ENCODE assay signal across 27 mouse cellular contexts in genomic region chr14:8035951-8036350, GRCm38 (mm10). TPM values are rescaled to one million over a fixed set of nuclear protein-coding genes. Genes with fewer than 3 reads are reported as not detected.
A peak's percentile ranks its signal among the peaks of the same experiment; 100 is the strongest.
DNase-seq lines count a peak whose midpoint lies in the region; TF ChIP-seq lines count a peak whose summit lies in the region.
"Had no signal": no experiment of that assay in that cellular context is flagged by ENCODE, and none has a peak within 500 bp of the region (broad histone marks: within the 10 kb centered on the region; RNA-seq: fewer than 3 reads in every experiment).

No protein-coding gene starts in this region.

- no peaks in the 10 kb centered on the region for H3K27me3 ChIP-seq in hindbrain, embryonic 10.5 days (ENCODE audit: insufficient read depth, poor library complexity, severe bottlenecking)
- H3K27me3 ChIP-seq: CH12.LX; forebrain, embryonic 13.5 days; heart, embryonic 12.5 days; heart, embryonic 15.5 days; Patski had no signal

- H3K4me1 ChIP-seq in hindbrain, embryonic 10.5 days (replicated peaks) = no peaks in the 10 kb centered on the region; the same call in 1 of the 2 replicates
- H3K4me1 ChIP-seq: heart, embryonic 12.5 days; heart, embryonic 15.5 days had no signal

- H3K27ac ChIP-seq in layer of hippocampus, adult 2 months = peak overlapping the region; percentile 21; the same call in 1 of the 2 replicates
- no peak overlapping the region for H3K27ac ChIP-seq in hindbrain, embryonic 10.5 days
- H3K27ac ChIP-seq: forebrain, embryonic 10.5 days; forebrain, embryonic 13.5 days; heart, embryonic 15.5 days; hindbrain, embryonic 14.5 days; hindbrain, postnatal 0 days had no signal

- no peak overlapping the region for H3K4me3 ChIP-seq in layer of hippocampus, adult 2 months
- H3K4me3 ChIP-seq in hindbrain, embryonic 10.5 days = no peak overlapping the region
- H3K4me3 ChIP-seq: forebrain, embryonic 10.5 days; forebrain, embryonic 13.5 days; heart, embryonic 12.5 days; heart, embryonic 15.5 days had no signal

- no peaks in the 10 kb centered on the region for H3K36me3 ChIP-seq in hindbrain, embryonic 10.5 days
- H3K36me3 ChIP-seq: forebrain, embryonic 10.5 days; G1E; heart, embryonic 12.5 days; heart, embryonic 15.5 days had no signal

- DNase-seq in heart, adult 11 months = peak; percentile 83
- DNase-seq in heart, adult 9 months (ENCODE audit: low spot score in 2 of 2) = no peak
- no peak for DNase-seq in layer of hippocampus, adult 2 months (ENCODE audit: low spot score in 2 of 2)
- DNase-seq in layer of hippocampus, postnatal 25 days (ENCODE audit: extremely low spot score in 1 of 2, low spot score in 1 of 2) = no peak
- DNase-seq in testis, postnatal 10 days (ENCODE audit: low spot score) = peak; percentile 24
- DNase-seq in testis, postnatal 14 days (ENCODE audit: low spot score) = no peak
- DNase-seq in hindbrain, embryonic 10.5 days (ENCODE audit: low spot score) = no peak
- DNase-seq: adrenal gland, postnatal 10 days; adrenal gland, postnatal 36 days; B cell, adult 2 months; cerebellum, adult 11 months; cerebellum, adult 8-10 months; cerebellum, postnatal 14 days; gastrocnemius, postnatal 10 days; gastrocnemius, postnatal 36 days; heart, postnatal 10 days; heart, postnatal 36 days had no signal

- no peak for TF ChIP-seq CTCF in layer of hippocampus, adult 2 months (conservative IDR thresholded peaks at IDR 0.05)

- no peaks in the 10 kb centered on the region for H3K9me3 ChIP-seq in hindbrain, embryonic 10.5 days
- H3K9me3 ChIP-seq: forebrain, embryonic 10.5 days; forebrain, embryonic 13.5 days; G1E; heart, embryonic 12.5 days; heart, embryonic 15.5 days had no signal

- 88% methylated on average over 6 of the region's 6 CpGs for WGBS in hindbrain, embryonic 10.5 days

RNA-seq across cellular contexts. Expression of gene Abhd6, which starts 33.2 kb away (rescaled TPM):
- 10 to 100 TPM; 77.1 to 78.0 TPM for total RNA-seq in layer of hippocampus, adult 2 months (2021)
- total RNA-seq in layer of hippocampus, postnatal 25 days (2021) = 10 to 100 TPM; 70.1 to 78.5 TPM
- 14.8 and 15.1 TPM in 2 replicates for polyA plus RNA-seq in hindbrain, embryonic 10.5 days (2016; fragmentation: Nextera tagmentation; extraction: Ambion mirVana)
- total RNA-seq: G1E had no signal
- polyA plus RNA-seq: G1E had no signal

RNA-seq across cellular contexts. Expression of gene Dnase1l3, which starts 41.6 kb away (rescaled TPM):
- total RNA-seq in layer of hippocampus, adult 2 months (2021) = not detected
- under 1 TPM in 1 of 2 experiments, not detected in 1; 0.07 TPM for total RNA-seq in layer of hippocampus, postnatal 25 days (2021)
- 0.07 TPM in 1 of 2 replicates, not detected in the other for polyA plus RNA-seq in hindbrain, embryonic 10.5 days (2016; fragmentation: Nextera tagmentation; extraction: Ambion mirVana)
- total RNA-seq: gastrocnemius, adult 18-20 months; gastrocnemius, postnatal 36 days; heart, postnatal 10 days; hindbrain, postnatal 0 days had no signal
- polyA plus RNA-seq: forebrain, embryonic 10.5 days; G1E had no signal

RNA-seq across cellular contexts. Expression of gene Rpp14, which starts 44.2 kb away (rescaled TPM):
- total RNA-seq in layer of hippocampus, adult 2 months (2021) = 10 to 100 TPM; 30.5 to 31.7 TPM
- total RNA-seq in layer of hippocampus, postnatal 25 days (2021) = 10 to 100 TPM; 27.0 to 29.2 TPM
- polyA plus RNA-seq in hindbrain, embryonic 10.5 days (2016; fragmentation: Nextera tagmentation; extraction: Ambion mirVana) = 47.1 and 50.6 TPM in 2 replicates

Comparison
In these comparisons a context has a peak if more than half of its experiments do, and no peak if none do; other contexts are left out.
1. DNase-seq: peak in heart, adult 11 months (single experiment) and testis, postnatal 10 days (single experiment); none in heart, adult 9 months (0 of 2), layer of hippocampus, adult 2 months (0 of 2), layer of hippocampus, postnatal 25 days (0 of 2), testis, postnatal 14 days (single experiment) and hindbrain, embryonic 10.5 days (single experiment).